Mouse (Mus musculus) CH12.LX (cell line): ENCODE data around the gene Col5a1. TPM values are rescaled to one million over a fixed set of nuclear protein-coding genes. Genes with fewer than 3 reads are reported as not detected.

Source experiments
- DNase-seq: peaks from one replicate; pipeline ENCODE4 v3.0.0-alpha.2; 2013; ENCODE audit errors: extremely low read depth
- H3K27ac ChIP-seq: 2 replicates; pipeline ENCODE4 v1.5.1; 2012; ENCODE audit warnings: low read depth, mild to moderate bottlenecking, control low read depth, moderate library complexity; ENCODE audit not compliant: insufficient read depth
- H3K27me3 ChIP-seq: replicated peaks from 2 replicates; pipeline ENCODE3; 2012; ENCODE audit warnings: inconsistent platforms
- H3K36me3 ChIP-seq, 2 experiments: replicated peaks in 1 of 2; 2 replicates each; pipeline versions ENCODE3 to v1.6.1; 2012; ENCODE audit warnings: inconsistent platforms in 1 of 2, low read length in 1 of 2, mild to moderate bottlenecking in 1 of 2, mixed read lengths in 1 of 2, moderate library complexity in 1 of 2; ENCODE audit not compliant: control insufficient read depth in 1 of 2, insufficient read depth in 1 of 2
- H3K4me1 ChIP-seq, 2 experiments: 2 replicates each; pipeline ENCODE4 v1.6.1; 2012; ENCODE audit warnings: inconsistent platforms in 1 of 2, moderate library complexity in 1 of 2; ENCODE audit not compliant: insufficient read depth in 2 of 2, control insufficient read depth in 1 of 2
- H3K4me2 ChIP-seq: 2 replicates; pipeline ENCODE4 v1.6.1; 2012; ENCODE audit warnings: low read depth, mild to moderate bottlenecking, control low read depth; ENCODE audit not compliant: poor library complexity, insufficient read depth, severe bottlenecking
- H3K4me3 ChIP-seq, 3 experiments: fragments of 150-350 bp in 1 of 3; sonication (generic) in 1 of 3; replicated peaks in 1 of 3; 2 replicates each; pipeline versions ENCODE3 to v1.5.1; 2011 to 2012; ENCODE audit warnings: low read depth in 2 of 3, low read length in 2 of 3, mild to moderate bottlenecking in 2 of 3, moderate library complexity in 2 of 3, control low read depth in 1 of 3, improper control_type of control experiment in 1 of 3, inconsistent platforms in 1 of 3, mixed read lengths in 1 of 3; ENCODE audit not compliant: poor library complexity in 1 of 3
- H3K79me2 ChIP-seq: replicated peaks from 2 replicates; pipeline ENCODE4 v1.6.1; 2012; ENCODE audit warnings: mild to moderate bottlenecking, moderate library complexity; ENCODE audit not compliant: control insufficient read depth, poor library complexity, insufficient read depth, severe bottlenecking; ENCODE audit errors: extremely low read depth
- H3K9ac ChIP-seq: 2 replicates; pipeline ENCODE4 v1.6.1; 2012; ENCODE audit warnings: low read depth, mild to moderate bottlenecking, control low read depth, moderate library complexity; ENCODE audit not compliant: insufficient read depth
- H3K9me3 ChIP-seq: replicated peaks from 2 replicates; pipeline ENCODE3; 2012; ENCODE audit warnings: low read length, inconsistent platforms, mixed read lengths
- BHLHE40 ChIP-seq: IDR thresholded peaks from 2 replicates; pipeline ENCODE4 v1.6.1; 2011; ENCODE audit warnings: mild to moderate bottlenecking, low read depth, low read length, improper control_type of control experiment
- EP300 ChIP-seq: IDR thresholded peaks from 2 replicates; pipeline ENCODE4 v1.6.1; 2011; ENCODE audit warnings: low read length, improper control_type of control experiment
- MAZ ChIP-seq: IDR thresholded peaks from 2 replicates; pipeline ENCODE4 v1.6.1; 2012; ENCODE audit warnings: low read depth, mild to moderate bottlenecking, inconsistent platforms, low read length, improper control_type of control experiment, moderate library complexity
- NRF1 ChIP-seq: IDR thresholded peaks from 2 replicates; pipeline ENCODE4 v1.6.1; 2014; ENCODE audit warnings: low read depth, mild to moderate bottlenecking, inconsistent platforms, low read length, improper control_type of control experiment, moderate library complexity
- PAX5 ChIP-seq: IDR thresholded peaks from 2 replicates; pipeline ENCODE4 v1.6.1; 2012; ENCODE audit warnings: low read length, inconsistent platforms, mixed read lengths
- RAD21 ChIP-seq: IDR thresholded peaks from 2 replicates; pipeline ENCODE4 v1.6.1; 2011; ENCODE audit warnings: low read depth, mild to moderate bottlenecking, low read length, improper control_type of control experiment, moderate library complexity
- SIN3A ChIP-seq: IDR thresholded peaks from 2 replicates; pipeline ENCODE4 v1.6.1; 2012; ENCODE audit warnings: low read length, improper control_type of control experiment, inconsistent platforms
- SMC3 ChIP-seq: IDR thresholded peaks from 2 replicates; pipeline ENCODE4 v1.6.1; 2011; ENCODE audit warnings: low read depth, low read length, improper control_type of control experiment
- TCF12 ChIP-seq: IDR thresholded peaks from 2 replicates; pipeline ENCODE4 v1.6.1; 2014; ENCODE audit warnings: low read depth, mild to moderate bottlenecking, inconsistent platforms, low read length, improper control_type of control experiment
- UBTF ChIP-seq: IDR thresholded peaks from 2 replicates; pipeline ENCODE4 v1.6.1; 2012; ENCODE audit warnings: low read depth, mild to moderate bottlenecking, inconsistent platforms, low read length, improper control_type of control experiment, moderate library complexity
- ZMIZ1 ChIP-seq: IDR thresholded peaks from 2 replicates; pipeline ENCODE4 v1.6.1; 2012; ENCODE audit warnings: low read depth, mild to moderate bottlenecking, inconsistent platforms, low read length, improper control_type of control experiment
- ZNF384 ChIP-seq: IDR thresholded peaks from 2 replicates; pipeline ENCODE4 v1.6.1; 2012; ENCODE audit warnings: low read depth, low read length, improper control_type of control experiment, inconsistent platforms
- dilution Hi-C: fragments of 300-500 bp; cut with MboI; formaldehyde crosslinking; loops from 2 replicates; pipeline ENCODE4 v1.14.3; 2020; ENCODE audit warnings: low sequenced_read_pairs; ENCODE audit not compliant: extremely low pct_unique_long_range_greater_than_20kb, extremely low pct_ligation_motif_present
- in situ Hi-C: fragments of 300-500 bp; cut with MboI; formaldehyde crosslinking; loops from 3 replicates; pipeline ENCODE4 v1.14.3; 2019; ENCODE audit warnings: low sequenced_read_pairs, low pct_ligation_motif_present, low pct_unique_long_range_greater_than_20kb, mixed read lengths
- polyA plus RNA-seq: library from polyadenylated mRNA; unstranded; fragments of >175 nt; gene quantifications from 2 replicates; pipeline ENCODE4 v1.2.1, GENCODE M21; 2012; ENCODE audit warnings: low read depth; ENCODE audit not compliant: insufficient read length
- total RNA-seq, 2 experiments: library from RNA; depleted of rRNA; stranded (reverse); fragments of 300-350 nt in 1 of 2; fragments of >200 nt in 1 of 2; gene quantifications; 2 replicates each; pipeline ENCODE4 v1.2.3; 2012 to 2014

Col5a1 gene
- total and polyA plus RNA-seq, 3 experiments: 0.04 TPM; not detected in 2

DNA sequence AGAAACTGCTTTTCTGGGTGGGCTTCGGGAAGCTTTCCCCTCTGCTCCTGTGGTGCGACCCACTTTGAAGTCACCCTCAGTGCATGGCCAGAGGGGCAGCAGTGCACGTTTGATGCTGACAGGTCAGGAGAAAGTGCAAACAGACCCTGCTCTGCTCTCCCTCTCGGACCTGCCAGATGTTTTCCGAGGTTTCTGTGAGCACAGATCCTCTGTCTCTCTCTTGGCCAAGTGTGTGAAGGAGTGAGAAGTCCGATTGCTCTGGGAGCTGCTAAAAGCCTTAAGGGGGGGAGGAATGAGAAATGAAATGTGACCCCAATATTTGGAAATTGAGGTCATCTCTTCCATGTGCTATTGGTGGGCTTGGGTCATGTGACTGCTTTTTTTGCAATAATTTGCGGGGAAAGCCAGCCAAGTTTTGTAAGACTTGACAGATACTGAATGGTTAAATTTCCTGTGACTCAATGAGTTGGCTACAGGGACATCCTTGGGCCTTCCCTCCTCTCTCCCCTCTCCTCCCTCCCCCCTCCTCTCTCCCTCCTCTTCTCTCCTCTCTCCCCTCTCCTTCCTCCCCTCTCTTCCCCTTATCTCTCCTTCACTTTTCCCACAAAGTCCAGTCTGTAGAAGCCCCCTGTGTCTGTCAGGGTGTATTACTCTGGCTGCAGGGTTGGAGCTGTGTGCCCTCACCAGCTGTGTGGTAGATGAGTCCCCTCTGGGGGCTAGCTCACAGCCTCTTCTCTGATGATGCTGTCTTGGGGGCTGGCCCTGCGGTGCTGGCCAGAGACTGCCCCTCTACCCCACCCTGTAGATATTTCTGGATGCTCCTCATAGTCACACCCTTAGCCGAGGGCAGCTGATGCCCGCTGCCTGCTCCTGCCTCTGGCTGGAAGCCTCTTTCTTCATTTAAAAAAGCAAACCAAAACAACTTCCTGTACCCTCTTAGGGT lies 2.6 kb downstream of the Col5a1 start:
- peaks cover 0 to 4% of the 10 kb centered on the region in 2 experiments; a peak in 1 of 4 replicates for H3K4me1 ChIP-seq
- TF ChIP-seq MAZ: no peak
- no peak for TF ChIP-seq TCF12
- TF ChIP-seq PAX5: no peak
- no peak for TF ChIP-seq UBTF
- no peak for TF ChIP-seq EP300
- no peak for TF ChIP-seq NRF1
- no peak for TF ChIP-seq ZMIZ1
- no peak for TF ChIP-seq BHLHE40
- no peak for TF ChIP-seq ZNF384
- no peak for TF ChIP-seq RAD21
- TF ChIP-seq SMC3: no peak
- peaks cover 87% of the 10 kb centered on the region for H3K27me3 ChIP-seq
- H3K79me2 ChIP-seq: no peaks in the 10 kb centered on the region
- no peak overlapping the region for H3K4me2 ChIP-seq
- no peak overlapping the region for H3K4me3 ChIP-seq
- H3K9me3 ChIP-seq: no peaks in the 10 kb centered on the region
- dilution Hi-C loops: no loop called here
- in situ Hi-C loops: no loop called here
- H3K27ac ChIP-seq: no peak overlapping the region
- H3K36me3 ChIP-seq: no peaks in the 10 kb centered on the region
- H3K9ac ChIP-seq: no peak overlapping the region
- DNase-seq: no peak

DNA sequence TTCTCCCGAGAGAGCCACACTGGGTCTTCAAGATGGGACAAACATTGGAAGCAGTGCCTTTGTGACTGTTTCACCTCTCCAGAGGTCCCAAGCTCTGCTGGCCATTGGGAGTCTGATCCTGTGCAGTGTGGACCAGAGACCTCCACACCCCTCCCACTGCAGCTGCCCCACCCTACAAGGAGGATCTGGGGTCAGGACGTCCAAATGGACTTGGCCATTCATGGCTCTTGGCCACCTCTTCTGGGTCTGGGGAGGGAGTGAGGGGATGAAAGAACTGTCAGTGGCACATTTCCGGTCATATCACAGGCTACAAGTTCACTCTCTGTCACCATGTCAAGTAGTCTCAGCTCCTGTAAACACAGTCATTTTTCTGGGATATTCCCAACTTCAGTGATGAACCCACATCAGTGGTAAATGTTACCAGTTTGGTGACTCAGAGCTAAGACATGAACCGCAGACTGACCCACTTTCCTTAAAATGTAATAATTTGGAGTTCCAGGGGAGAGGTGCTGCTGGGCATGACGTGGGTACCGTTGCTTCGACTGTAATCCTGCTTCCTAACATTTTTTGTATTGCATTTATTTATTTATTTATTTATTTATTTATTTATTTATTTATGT lies 5.8 kb downstream of the Col5a1 start:
- dilution Hi-C loops: no loop called here
- H3K36me3 ChIP-seq: no peaks in the 10 kb centered on the region

More for the DNA sequence above, 5.8 kb downstream of the Col5a1 start:
- peaks cover 85% of the 10 kb centered on the region for H3K27me3 ChIP-seq
- peaks cover 0 to 9% of the 10 kb centered on the region in 2 experiments; a peak in 1 of 4 replicates for H3K4me1 ChIP-seq
- H3K4me2 ChIP-seq: no peak overlapping the region
- H3K27ac ChIP-seq: no peak overlapping the region
- no peaks in the 10 kb centered on the region for H3K79me2 ChIP-seq
- no peak overlapping the region for H3K9ac ChIP-seq
- no peak for TF ChIP-seq SIN3A
- in situ Hi-C loops: no loop called here
- no peak for DNase-seq
- no peak overlapping the region for H3K4me3 ChIP-seq
- H3K9me3 ChIP-seq: no peaks in the 10 kb centered on the region
